ENCODE assay signal across 8 mouse cellular contexts in genomic region chr2:116971666-116972613, GRCm38 (mm10).
DNase-seq lines count a peak whose midpoint lies in the region; ATAC-seq and TF ChIP-seq lines count a peak whose summit lies in the region.

No protein-coding gene starts in this region.

- peak; percentile 9 to 53 for DNase-seq in spleen, adult 2 months (ENCODE audit: low read depth in 1 of 2, low spot score in 2 of 2)
- DNase-seq in spleen, postnatal 4 days (ENCODE audit: low spot score in 2 of 2), result no peak
- peak; percentile 92 for DNase-seq in embryonic facial prominence, embryonic 11.5 days (ENCODE audit: low spot score)
- DNase-seq in heart, postnatal 14 days, result peak; percentile 24 to 37
- peak; percentile 21 for DNase-seq in thymus, postnatal 4 days
- no peak for DNase-seq in layer of hippocampus, adult 11-12 months (ENCODE audit: low spot score)

- intact Hi-C loops in heart, postnatal 14 days (cut with DNase I), result loop anchor here (2.0 kb wide), 1 partner anchor 209 kb away; no protein-coding TSS in a partner anchor

- H3K4me3 ChIP-seq in spleen, adult 2 months (ENCODE audit: extremely low read depth, insufficient read depth, insufficient read length), result peak overlapping the region; percentile 43
- no peak overlapping the region for H3K4me3 ChIP-seq in embryonic facial prominence, embryonic 11.5 days (ENCODE audit: low read depth, low read length)
- peak overlapping the region; percentile 12 for H3K4me3 ChIP-seq in limb, embryonic 12.5 days (replicated peaks)
- no peak overlapping the region for H3K4me3 ChIP-seq in midbrain, embryonic 12.5 days

- peak overlapping the region; percentile 53 for H3K27ac ChIP-seq in spleen, adult 2 months (ENCODE audit: insufficient read depth, low read length)
- H3K27ac ChIP-seq in embryonic facial prominence, embryonic 11.5 days (replicated peaks; ENCODE audit: low read depth, low read length), result peak overlapping the region; percentile 31; the same call in 1 of the 2 replicates
- peak overlapping the region; percentile 80 for H3K27ac ChIP-seq in limb, embryonic 12.5 days
- peak overlapping the region; percentile 49 for H3K27ac ChIP-seq in midbrain, embryonic 12.5 days (replicated peaks)

- TF ChIP-seq CTCF in spleen, adult 2 months (IDR thresholded peaks at IDR 0.05; ENCODE audit: extremely low read depth, insufficient read depth, insufficient read length, insufficient replicate concordance), result no peak

- no peaks in the 10 kb centered on the region for H3K9me3 ChIP-seq in embryonic facial prominence, embryonic 11.5 days (replicated peaks; ENCODE audit: control insufficient read depth, low read length)
- no peaks in the 10 kb centered on the region for H3K9me3 ChIP-seq in limb, embryonic 12.5 days
- no peaks in the 10 kb centered on the region for H3K9me3 ChIP-seq in midbrain, embryonic 12.5 days

- H3K4me1 ChIP-seq in spleen, adult 2 months (ENCODE audit: control insufficient read depth, insufficient read depth, insufficient read length), result peaks cover 14% of the 10 kb centered on the region
- peaks cover 2% of the 10 kb centered on the region for H3K4me1 ChIP-seq in embryonic facial prominence, embryonic 11.5 days (ENCODE audit: control insufficient read depth, insufficient read depth, low read length)
- peaks cover 58% of the 10 kb centered on the region for H3K4me1 ChIP-seq in limb, embryonic 12.5 days (replicated peaks)
- H3K4me1 ChIP-seq in midbrain, embryonic 12.5 days, result peaks cover 49% of the 10 kb centered on the region

- no peaks in the 10 kb centered on the region for H3K36me3 ChIP-seq in spleen, adult 2 months (ENCODE audit: control insufficient read depth, insufficient read depth, low read length)
- no peaks in the 10 kb centered on the region for H3K36me3 ChIP-seq in embryonic facial prominence, embryonic 11.5 days (replicated peaks; ENCODE audit: control insufficient read depth, insufficient read depth, low read depth, low read length)
- H3K36me3 ChIP-seq in limb, embryonic 12.5 days, result no peaks in the 10 kb centered on the region
- H3K36me3 ChIP-seq in midbrain, embryonic 12.5 days, result no peaks in the 10 kb centered on the region

- 4% methylated on average over 9 of the region's 9 CpGs for WGBS in spleen, adult 2 months
- 7% methylated on average over 9 of the region's 9 CpGs for WGBS in embryonic facial prominence, embryonic 11.5 days
- WGBS in limb, embryonic 12.5 days, result 2% methylated on average over 9 of the region's 9 CpGs
- 7% methylated on average over 9 of the region's 9 CpGs for WGBS in midbrain, embryonic 12.5 days

- ATAC-seq in embryonic facial prominence, embryonic 11.5 days (replicated peaks; ENCODE audit: insufficient number of reproducible peaks, low FRiP score, low TSS enrichment, low read depth), result peak; percentile 38
- peak; percentile 53; the same call in 1 of the 2 replicates for ATAC-seq in limb, embryonic 12.5 days (ENCODE audit: insufficient number of reproducible peaks, insufficient read depth, low FRiP score, low TSS enrichment, low read depth)
- ATAC-seq in midbrain, embryonic 12.5 days (ENCODE audit: low FRiP score, low read depth), result no peak

- TF ChIP-seq POLR2A in spleen, adult 2 months (IDR thresholded peaks at IDR 0.05; ENCODE audit: low read depth, low read length), result no peak

- no peak overlapping the region for H3K9ac ChIP-seq in embryonic facial prominence, embryonic 11.5 days (replicated peaks; ENCODE audit: low read length)
- H3K9ac ChIP-seq in limb, embryonic 12.5 days (replicated peaks), result no peak overlapping the region
- no peak overlapping the region for H3K9ac ChIP-seq in midbrain, embryonic 12.5 days (replicated peaks)

- H3K4me2 ChIP-seq in embryonic facial prominence, embryonic 11.5 days (ENCODE audit: low read depth, low read length), result peak overlapping the region; percentile 19; the same call in 1 of the 2 replicates
- H3K4me2 ChIP-seq in limb, embryonic 12.5 days, result peak overlapping the region; percentile 51
- peak overlapping the region; percentile 44 for H3K4me2 ChIP-seq in midbrain, embryonic 12.5 days (replicated peaks)

- peaks cover 3% of the 10 kb centered on the region; the same call in 1 of the 2 replicates for H3K27me3 ChIP-seq in spleen, adult 2 months (ENCODE audit: control insufficient read depth, insufficient read depth, low read length)
- no peaks in the 10 kb centered on the region for H3K27me3 ChIP-seq in embryonic facial prominence, embryonic 11.5 days (ENCODE audit: control insufficient read depth, insufficient read depth, low read length)
- no peaks in the 10 kb centered on the region for H3K27me3 ChIP-seq in limb, embryonic 12.5 days
- peaks cover 17% of the 10 kb centered on the region for H3K27me3 ChIP-seq in midbrain, embryonic 12.5 days

Comparison
In these comparisons a context has a peak if more than half of its experiments do, and no peak if none do; other contexts are left out.
1. DNase-seq: peak in spleen, adult 2 months (2 of 2), embryonic facial prominence, embryonic 11.5 days (single experiment), heart, postnatal 14 days (2 of 2) and thymus, postnatal 4 days (single experiment); none in spleen, postnatal 4 days (0 of 2) and layer of hippocampus, adult 11-12 months (single experiment).
2. H3K4me3 ChIP-seq: peak in spleen, adult 2 months (single experiment) and limb, embryonic 12.5 days (single experiment); none in embryonic facial prominence, embryonic 11.5 days (single experiment) and midbrain, embryonic 12.5 days (single experiment).
3. Peak in every context shown above with its lines, with median percentiles within 50 percentile points of each other: H3K27ac ChIP-seq and H3K4me2 ChIP-seq.